Mouse (Mus musculus): ENCODE data around the gene Nfe2l1. TPM values are rescaled to one million over a fixed set of nuclear protein-coding genes. Genes with fewer than 3 reads are reported as not detected.
"Not testable (repeated sequence)": the region's sequence is repeated elsewhere in the genome, so short reads cannot be mapped to it uniquely, and the experiment has no call there.

Nfe2l1 gene
- total RNA-seq, 4 experiments from 2014 or later, result 462 to 530 (median 477) TPM

DNA sequence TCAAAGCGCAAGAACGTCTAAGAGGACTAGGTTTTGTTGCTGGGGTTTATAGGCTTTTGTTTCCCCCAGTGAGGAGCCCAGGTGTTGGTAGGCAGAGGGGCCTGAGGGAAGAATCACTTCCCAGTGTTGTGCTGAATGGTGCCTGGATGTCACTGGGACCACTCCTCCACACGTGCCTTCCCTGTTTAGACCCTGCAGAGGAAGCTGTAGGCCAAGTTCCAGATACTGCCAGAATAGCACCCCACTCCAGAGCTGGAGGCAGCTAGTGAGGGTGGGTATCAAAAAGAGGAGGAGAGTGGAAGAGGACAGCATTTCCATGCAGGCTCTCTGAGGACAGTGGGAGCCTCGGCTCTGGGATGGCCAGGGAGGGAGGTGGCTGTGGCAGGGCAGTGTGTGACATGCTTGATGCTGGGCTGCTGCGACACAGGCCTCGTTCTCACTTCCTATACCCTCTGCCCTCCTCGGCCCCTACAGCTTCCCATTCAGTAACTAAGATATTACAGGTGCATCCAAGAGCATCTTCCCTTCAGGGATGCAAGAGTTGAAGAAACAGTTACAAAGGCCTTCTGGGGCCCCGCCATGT lies 11.5 kb downstream of the Nfe2l1 start:
- no peak for DNase-seq (ENCODE audit: low spot score)

DNA sequence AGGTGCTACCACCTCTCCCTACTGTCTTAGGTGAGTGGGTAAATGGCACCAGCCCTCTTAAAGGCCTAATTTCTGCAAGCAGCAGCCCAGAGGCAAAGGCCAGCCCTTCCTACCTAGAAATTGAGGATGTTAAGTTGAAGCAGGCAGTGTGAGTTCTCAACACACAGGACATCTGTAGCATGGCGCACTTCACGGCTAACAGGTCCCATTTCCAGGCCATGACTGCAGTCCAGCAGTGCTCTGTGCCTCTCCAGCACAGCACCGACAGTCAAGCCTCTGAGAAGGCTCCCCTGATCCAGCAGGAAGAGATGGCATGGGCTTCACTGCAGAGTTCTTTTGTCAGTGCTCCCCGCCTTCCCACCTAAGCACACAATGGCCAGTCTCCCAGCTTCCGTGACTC lies 12.8 kb downstream of the Nfe2l1 start:
- no peak for DNase-seq (ENCODE audit: low spot score)

DNA sequence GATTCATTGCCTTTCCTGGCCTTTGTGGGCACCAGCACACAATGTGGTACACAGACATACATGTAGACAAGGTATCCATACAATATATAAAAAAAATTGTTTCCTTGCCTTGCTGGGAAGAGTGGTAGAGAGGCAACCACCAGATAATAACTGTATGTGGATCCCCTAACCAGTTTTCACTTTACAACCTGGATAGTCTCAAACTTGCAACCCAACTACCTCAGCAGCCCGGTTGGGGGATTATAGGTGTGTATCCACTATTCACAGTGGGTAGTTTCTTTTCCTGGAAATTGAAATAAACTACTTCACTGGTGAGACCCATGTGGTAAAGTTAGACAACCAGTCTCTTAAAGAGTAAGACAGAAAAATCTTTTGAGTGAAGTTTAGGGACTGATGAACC lies 13.3 kb downstream of the Nfe2l1 start:
- no peak for DNase-seq (ENCODE audit: low spot score)

DNA sequence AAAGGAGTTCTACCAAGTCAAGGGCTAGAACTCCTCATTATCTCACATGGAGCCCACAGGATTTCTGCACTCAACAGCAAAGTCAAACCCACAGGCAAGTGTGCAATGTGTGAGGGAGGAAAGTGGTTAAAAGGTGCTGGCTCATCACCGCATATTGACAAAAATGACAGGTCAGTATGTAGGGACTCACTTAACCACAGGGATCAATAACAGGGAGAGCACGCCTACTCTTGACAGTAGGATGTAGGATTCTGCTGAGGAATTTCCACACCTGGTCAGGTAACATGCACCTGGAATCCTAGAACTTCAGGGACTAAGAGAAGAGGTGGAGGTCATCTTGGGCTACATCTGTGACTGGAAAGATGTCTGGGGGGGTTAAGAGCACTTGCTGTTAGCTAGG lies 13.9 kb downstream of the Nfe2l1 start:
- DNase-seq (ENCODE audit: low spot score), result no peak

DNA sequence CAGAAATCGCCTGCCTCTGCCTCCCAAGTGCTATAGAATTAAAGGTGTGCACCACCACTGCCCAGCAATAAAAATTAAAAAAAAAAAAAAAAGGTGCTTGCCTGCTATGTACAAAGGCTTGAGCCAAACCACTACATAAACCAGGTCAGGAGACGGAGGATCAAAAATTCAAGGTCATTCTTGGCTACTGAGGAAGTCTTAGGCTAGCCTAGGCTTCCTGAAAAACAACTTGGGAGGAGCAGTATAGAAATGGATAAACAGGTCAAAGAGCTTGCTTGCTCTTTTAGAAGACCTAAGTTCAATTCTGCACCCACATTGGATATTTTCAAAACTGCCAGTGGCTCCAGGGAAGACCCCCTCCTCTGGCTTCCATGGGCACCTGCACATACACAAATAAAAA lies 15.3 kb downstream of the Nfe2l1 start:
- DNase-seq (ENCODE audit: low spot score), result no peak

DNA sequence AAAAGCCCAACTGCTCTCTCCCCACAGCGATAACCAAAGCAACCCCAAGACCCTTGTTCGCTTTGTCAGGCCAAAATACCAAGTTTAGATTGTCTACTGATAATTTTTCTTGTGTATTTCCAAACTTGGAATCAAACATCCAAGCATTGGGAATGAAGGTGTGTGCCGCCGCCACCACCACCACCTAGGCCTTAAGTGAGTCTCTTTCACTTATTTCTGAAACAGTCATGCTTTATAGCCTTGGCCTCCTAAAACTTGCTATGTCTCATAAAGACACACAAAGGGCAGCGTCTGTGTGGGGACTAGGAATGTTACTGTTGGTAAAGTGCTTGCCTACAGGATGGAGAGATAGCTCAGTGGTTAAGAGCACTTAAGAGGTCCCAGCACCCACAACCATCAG lies 15.8 kb downstream of the Nfe2l1 start:
- no peak for DNase-seq (ENCODE audit: low spot score)

DNA sequence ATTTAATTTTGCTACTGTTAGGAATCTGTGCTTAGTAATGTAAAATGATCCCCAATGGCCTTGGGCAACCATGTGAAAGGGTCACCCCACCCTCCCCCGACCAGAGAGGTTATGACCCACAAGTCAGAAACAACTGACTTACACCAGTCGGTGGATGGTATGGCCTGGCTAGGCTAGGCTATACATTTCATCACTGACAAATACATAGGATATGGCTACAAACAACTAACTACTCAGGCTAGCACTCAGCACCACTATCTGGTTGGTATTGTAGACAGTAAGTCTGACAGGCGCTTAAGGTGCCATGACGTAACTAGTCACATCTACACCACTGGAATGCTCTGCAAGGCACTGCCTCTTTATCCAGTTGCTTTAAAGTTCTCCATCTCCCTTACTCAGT lies 16.3 kb downstream of the Nfe2l1 start:
- no peak for DNase-seq (ENCODE audit: low spot score)

DNA sequence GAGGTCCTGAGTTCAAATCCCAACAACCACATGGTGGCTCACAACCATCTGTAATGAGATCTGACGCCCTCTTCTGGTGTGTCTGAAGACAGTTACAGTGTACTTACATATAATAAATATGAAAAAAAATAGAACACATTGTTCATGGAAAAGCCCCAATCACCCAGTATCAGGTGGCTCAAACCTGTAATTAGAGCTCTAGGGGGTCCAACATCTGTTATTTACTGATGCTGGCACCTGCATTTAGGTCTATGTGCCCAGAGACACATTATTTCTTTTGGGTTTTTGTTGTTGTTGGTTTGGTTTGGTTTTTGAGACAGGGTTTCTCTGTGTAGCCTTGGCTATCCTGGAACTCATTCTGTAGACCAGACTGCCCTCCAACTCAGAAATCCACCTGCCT lies 18.6 kb downstream of the Nfe2l1 start:
- DNase-seq (ENCODE audit: low spot score), result not testable (repeated sequence)

DNA sequence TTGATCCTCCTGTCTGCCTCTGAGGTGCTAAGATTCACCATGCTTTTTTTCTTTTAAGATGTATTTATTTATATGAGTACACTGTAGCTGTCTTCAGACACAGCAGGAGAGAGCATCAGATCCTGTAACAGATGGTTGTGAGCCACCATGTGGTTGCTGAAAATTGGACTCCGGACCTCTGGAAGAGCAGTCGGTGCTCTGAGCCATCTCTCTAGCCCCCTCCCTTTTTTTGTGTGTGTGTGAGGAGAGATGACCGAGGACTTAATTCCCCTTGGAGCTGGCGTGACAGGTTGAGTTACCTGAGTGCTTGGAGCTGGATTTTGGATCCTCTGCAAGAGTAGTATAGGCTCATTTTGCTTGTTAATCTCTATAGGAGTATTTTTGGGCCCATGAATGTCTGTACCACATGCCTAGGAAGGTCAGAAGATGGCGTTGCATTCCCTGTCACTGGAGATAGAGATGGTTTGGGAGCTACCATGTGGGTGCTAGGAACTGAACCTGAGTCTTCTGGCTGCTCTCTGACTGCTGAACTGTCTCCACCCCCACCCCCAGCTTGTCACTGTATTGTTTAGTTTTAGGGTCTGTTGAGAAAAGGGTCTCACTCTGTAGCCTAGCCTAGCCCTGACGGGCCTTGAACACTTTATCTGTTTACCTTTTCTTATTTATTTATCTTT lies 20.1 kb downstream of the Nfe2l1 start:
- DNase-seq (ENCODE audit: low spot score), result no peak

DNA sequence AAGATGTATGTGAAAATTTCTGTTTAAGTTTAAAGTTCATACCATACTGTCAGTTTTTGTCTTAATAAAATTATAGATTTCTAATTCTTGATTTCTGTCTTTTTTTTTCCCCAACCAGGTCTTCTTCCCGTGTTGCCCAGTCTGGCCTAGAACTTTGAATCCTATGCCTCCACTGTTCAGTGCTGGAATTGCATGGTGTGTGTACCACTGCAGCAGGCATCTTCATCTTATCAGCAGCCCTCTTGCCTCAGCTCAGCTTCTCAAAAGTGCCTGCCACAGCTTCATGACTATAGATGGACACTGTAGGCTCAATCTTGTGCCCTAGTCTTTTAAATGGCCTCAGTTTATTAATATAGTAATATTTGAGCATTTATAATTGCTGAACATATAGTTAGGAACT lies 21.7 kb downstream of the Nfe2l1 start:
- no peak for DNase-seq (ENCODE audit: low spot score)

DNA sequence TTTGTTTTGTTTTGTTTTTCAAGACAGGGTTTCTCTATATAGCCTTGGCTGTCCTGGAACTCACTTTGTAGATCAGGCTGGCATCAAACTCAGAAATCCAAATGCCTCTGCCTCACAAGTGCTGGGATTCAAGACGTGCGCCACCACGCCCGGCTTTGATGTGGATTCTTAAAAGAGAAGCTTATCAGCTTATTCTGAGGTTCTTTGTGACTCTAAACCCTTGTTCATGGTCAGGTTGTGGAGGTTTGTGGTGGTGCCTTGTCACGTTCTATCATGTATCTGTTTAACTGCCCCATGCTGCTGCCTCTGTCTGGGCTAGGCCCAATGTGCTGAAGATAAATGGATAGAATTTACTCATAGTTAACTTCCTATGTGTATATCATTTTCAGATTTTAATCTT lies 24.2 kb downstream of the Nfe2l1 start:
- no peak for DNase-seq (ENCODE audit: low spot score)

DNA sequence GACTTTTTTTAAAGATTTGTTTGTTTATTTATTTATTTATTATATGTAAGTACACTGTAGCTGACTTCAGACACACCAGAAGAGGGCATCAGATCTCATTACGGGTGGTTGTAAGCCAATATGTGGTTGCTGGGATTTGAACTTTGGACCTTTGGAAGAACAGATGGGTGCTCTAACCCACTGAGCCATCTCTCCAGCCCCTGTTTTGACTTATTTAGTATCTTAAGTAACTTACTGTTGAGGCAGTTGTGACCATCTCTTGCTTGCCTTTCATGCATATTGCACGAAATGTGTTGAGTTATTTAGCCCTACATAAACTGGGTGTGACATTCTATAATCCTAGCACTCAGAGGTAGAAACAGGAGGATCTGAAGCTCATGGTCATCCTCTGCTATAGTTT lies 30.3 kb downstream of the Nfe2l1 start:
- DNase-seq (ENCODE audit: low spot score), result no peak

DNA sequence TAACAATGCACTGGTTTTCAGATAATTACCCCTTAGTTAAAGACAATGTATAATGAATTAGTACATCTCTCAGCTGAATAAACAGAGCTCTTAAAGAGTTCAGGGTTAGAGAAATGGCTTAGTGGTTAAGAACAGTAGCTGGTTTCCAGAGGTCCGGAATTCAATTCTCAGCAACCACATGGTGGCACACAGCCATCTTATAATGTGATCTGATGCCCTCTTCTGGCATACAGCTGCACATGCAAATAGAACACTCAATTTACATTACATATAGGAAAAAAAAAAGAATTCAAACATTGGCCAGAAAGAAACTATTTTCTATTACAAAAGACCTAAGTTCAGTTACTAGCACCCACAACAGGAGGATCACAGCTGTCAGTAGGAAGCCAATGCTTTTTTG lies 33.2 kb downstream of the Nfe2l1 start:
- no peak for DNase-seq (ENCODE audit: low spot score)

DNA sequence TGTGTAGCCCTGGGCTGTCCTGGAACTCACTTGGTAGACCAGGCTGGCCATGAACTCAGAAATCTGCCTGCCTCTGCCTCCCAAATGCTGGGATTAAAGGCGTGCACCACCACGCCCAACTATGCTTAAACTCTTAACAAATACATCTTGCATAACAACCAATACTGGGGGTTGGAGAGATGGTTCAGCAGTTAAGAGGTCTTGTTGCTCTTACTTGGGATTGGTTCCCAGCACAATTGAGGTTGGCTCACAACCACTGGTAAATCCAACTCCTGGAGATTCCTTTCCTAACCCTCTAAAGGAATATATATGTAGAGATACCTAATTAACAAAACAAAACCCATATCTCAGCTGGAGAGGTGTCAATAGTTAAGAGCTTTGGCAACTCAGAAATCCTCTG lies 33.7 kb downstream of the Nfe2l1 start:
- no peak for DNase-seq (ENCODE audit: low spot score)

DNA sequence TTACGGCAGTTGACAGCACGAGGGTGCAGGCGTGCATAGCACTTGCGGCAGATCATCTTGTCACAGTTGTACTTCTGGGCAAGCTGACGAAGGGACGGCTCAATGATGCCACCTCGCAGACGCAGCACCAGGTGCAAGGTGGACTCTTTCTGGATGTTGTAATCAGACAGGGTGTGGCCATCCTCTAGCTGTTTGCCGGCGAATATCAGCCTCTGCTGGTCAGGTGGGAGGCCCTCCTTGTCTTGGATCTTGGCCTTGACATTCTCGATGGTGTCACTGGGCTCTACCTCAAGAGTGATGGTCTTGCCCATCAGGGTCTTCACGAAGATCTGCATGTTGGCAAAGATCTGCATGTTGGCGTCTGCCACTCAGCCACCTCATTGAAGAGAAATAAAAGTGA lies 34.3 kb downstream of the Nfe2l1 start:
- DNase-seq (ENCODE audit: low spot score), result no peak

DNA sequence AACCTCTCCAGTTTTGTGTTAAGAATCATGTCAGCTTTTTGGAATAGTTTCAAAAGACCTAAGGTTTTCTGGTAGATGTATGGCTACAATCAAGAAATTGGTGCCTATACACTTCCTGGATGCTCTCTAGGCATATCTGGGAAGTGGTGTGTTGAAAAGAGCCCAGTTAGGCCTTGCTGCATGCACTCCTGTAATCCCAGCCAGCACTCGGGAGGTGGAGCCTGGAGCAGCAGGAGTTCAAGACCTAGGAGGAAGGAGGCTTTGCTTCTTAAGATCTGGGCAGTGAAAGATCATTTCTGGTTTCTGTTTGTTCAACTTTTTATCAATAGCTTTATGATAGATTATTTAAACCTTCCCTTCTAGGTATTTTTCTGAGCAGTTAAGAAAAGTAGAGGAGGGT lies 39.1 kb downstream of the Nfe2l1 start:
- DNase-seq (ENCODE audit: low spot score), result no peak

DNA sequence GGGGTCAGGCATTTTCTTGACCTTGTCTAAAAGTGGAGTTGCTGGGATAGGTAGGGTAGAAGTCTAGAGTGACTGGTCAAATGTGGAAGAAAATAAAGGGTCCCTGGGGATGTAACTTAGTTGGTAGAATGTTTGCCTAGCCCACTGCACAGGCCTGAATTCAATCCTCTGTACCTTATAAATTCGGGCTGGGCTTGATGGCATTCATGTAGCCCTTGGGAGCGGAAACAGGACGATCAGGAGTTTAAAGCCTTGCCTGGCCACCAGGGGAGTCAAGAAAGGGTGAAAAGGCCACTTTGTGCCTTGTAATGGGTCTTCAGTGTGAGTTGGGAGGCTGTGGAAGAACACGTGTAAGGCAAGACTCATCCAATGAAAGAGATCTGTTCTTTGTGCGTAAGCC lies 39.8 kb downstream of the Nfe2l1 start:
- DNase-seq (ENCODE audit: low spot score), result no peak

DNA sequence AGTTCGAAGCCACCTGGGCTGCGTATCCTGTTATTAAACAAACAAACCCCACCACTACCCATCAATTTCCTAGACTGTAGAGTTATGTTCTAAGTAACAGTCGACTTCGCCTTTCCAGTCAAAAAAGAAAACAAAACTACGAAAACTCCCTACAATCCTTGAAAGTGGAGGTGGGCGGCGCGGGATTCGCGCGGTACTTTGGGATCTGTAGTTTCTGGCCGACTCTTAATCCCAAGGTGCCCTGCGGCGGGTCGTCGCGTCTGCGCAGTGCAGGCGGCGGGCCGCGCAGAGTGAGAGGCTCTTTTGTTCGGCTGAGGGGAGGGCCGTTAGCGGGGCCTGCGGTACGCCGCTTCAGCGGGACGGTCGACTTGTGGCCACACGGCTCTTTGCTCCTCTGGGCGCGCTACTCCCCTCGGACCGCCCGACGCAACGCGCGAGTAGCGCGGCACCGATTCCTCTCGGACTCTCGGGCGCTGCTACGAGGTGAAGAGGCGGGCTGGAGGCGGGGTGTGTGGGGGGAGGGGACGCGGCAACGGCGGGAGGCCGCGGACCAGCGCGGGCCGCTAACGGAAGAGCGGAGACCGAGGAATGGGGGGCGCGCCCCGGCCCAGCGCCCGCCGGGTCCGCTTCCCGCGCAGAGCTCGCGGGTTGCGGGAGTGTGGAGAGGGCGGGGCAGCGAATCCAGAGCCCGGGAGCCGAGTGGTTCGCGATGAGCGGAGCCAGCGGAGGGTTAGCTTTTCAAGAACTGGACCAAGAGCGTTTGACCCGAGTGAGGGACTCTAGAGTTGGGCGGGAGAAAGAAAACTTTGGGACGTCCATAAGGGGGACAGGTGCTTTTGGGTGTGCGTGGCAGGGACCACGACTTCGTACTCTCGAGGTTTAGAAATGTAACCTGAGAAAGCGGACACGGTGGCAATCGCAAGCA lies 40.6 kb downstream of the Nfe2l1 start, which contains the start of gene Cbx1:
TSS of gene Cbx1 (plus strand) at position 257 of the 925 bp plus-strand sequence.
- DNase-seq (ENCODE audit: low spot score), result peak; percentile 92

DNA sequence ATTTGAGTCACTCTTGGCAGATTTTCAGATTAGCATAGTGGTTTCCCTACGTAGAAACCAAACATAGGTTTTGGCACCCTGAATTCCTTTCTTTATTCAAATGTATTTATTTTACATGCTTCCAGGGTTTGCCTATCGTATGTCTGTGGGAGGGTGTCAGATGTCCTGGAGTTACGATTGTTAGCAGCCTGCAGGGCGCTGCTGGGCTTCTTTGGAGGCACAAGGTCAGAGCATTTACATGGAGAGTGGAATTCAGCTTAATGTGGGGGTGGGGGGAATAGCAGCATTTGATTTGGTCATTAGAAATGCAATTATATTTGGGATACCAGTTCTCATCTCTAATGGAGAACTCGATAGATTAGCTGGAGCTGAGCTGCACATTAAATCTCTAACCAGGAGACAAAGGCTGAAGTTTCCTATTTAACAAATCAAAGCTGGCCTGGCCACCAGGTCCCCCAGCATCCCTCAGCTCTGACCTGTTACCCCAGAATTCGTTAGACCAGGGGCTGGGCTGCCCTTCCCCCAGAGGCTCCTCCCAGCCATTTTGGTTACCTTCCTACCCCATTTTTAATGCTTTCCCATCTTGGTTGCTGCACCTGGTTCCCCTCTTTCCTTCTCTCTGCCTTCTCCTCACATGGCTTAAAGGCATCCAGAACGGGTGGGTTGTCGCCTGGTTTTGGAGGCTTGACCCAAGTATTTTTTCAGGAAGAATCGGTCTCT lies 42.9 kb downstream of the Nfe2l1 start:
- no peak for DNase-seq (ENCODE audit: low spot score)

DNA sequence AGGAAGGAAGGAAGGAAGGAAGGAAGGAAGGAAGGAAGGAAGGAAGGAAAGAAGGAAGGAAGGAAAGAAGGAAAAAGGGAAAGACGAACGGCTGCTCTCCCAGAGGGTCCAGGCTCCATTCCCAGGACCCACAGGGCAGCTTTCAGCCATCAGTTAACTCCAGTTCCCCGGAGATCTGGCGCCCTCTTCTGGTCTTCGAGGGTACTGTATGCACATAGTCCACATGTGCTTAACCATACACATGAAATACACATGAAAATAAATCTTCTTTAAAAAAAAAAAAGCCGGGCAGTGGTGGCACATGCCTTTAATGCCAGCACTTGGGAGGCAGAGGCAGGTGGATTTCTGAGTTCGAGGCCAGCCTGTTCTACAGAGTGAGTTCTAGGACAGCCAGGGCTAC lies 44.9 kb downstream of the Nfe2l1 start:
- DNase-seq (ENCODE audit: low spot score), result peak; percentile 55

DNA sequence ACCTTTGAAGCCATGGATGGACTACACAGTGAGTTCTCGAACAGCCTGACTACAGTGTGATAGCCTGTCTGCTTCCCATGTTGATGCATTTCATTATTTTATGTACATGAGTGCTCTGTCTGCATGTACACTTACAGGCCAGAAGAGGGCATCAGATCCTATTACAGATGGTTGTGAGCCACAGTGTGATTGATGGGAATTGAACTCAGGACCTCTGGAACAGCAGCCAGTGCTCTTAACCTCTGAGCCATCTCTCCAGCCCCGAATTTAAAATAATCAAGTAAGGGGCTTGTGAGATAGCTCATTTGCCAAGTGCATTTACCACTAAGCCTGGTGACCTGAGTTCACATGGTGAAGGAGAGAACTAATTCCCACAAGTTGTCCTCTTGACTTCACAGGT lies 48.3 kb downstream of the Nfe2l1 start:
- DNase-seq (ENCODE audit: low spot score), result no peak

DNA sequence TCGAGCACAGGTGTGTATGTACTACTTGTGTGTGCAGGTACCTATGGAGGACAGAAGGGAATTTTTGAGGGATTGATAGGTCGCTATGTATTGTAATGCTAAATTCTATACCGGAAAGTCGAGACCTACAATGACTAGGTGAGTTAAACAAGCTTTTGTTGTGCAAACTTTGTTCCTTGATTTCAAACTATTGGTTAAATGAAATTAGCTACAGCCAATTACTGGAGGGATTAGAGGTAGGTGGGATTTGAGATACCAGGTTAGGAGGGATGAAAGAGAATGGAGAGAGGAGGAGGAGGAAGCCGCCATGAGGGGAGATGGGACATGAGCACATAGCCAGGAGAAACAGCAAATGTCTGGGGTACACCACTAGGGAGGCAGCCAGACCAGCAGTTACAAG lies 49.5 kb downstream of the Nfe2l1 start:
- DNase-seq (ENCODE audit: low spot score), result no peak

All from heart, adult 8-10 months (tissue).